Mouse (Mus musculus) cortical plate, adult 2 months (tissue): Measurements from ENCODE around the gene Rin2.

ENCODE experiments used
- CTCF ChIP-seq: fragments of 200-500 bp; IDR thresholded peaks from 2 replicates; pipeline ENCODE4 v1.5.1; 2011; ENCODE audit warnings: mild to moderate bottlenecking, control low read depth, low read length; ENCODE audit not compliant: insufficient read depth; ENCODE audit errors: extremely low read depth
- POLR2A ChIP-seq: fragments of 200-500 bp; IDR thresholded peaks from 2 replicates; pipeline ENCODE4 v1.6.1; 2011; ENCODE audit warnings: mild to moderate bottlenecking, low read length, control low read depth; ENCODE audit not compliant: insufficient read depth; ENCODE audit errors: extremely low read depth

DNA sequence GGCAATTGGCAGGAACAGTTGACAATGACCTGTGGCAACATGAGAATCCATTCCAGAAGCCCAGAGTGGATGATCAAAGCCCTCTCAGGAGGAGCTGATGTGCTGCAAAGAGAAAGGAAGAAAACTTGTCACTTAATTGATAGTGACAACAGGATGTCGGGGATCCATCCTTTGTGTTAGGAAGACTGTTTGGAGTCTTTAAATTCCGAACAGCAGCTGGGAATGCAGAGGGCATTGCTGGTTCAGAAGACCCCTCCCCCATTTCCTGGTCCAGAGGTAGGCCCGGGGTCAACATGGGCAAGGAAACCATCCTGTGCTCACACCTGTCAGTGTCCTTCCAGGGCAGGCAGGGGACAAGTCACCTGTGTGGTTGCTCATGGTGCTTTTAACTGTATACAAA, 37.0 kb downstream of the Rin2 start:
- TF ChIP-seq POLR2A (no peak), CTCF (no peak)
